In the genomic region with DNA sequence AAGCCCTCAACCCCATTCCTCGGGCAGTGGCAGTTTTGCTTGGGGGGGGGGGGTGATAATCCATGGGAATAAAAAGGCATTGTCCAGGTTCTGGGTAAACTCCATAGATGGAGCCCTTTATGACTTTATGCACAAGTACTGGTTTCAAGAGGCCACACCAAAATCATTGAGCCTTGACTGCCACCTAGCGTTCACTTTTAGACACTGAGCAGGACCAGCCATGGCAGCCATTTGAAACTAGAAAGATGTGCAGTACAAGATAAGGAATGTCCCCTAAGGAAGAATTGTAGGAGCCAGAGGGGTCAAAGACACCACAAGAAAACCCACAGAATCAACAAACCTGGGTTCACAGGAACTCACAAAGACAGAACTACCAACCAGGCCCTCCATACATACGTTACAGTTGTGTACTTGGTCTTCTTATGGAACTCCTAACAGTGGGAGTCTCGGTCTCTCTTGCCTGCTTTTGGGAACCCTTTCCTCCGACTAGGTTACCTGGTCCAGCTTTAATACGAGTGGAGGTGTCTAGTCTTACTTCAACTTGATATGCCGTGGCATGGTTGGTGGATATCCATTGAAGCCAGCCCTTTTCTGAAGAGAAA, we compare ENCODE assay signal across 8 mouse cellular contexts. TPM values are rescaled to one million over a fixed set of nuclear protein-coding genes. Genes with fewer than 3 reads are reported as not detected.
DNase-seq lines count a peak whose midpoint lies in the region; ATAC-seq lines count a peak whose summit lies in the region.

No protein-coding gene starts in this region.

- WGBS in forebrain, embryonic 13.5 days, result 56% methylated on average over 7 of the region's 7 CpGs
- 53% methylated on average over 7 of the region's 7 CpGs for WGBS in hindbrain, embryonic 12.5 days
- WGBS in lung, embryonic 15.5 days, result 53% methylated on average over 7 of the region's 7 CpGs

- peak; percentile 80 for ATAC-seq in cerebellum, adult (ENCODE audit: insufficient number of reproducible peaks, low FRiP score, low TSS enrichment)
- ATAC-seq in forebrain, embryonic 13.5 days, result peak; percentile 88
- peak; percentile 85 for ATAC-seq in hindbrain, embryonic 12.5 days (ENCODE audit: low FRiP score)
- peak; percentile 62; the same call in 1 of the 2 replicates for ATAC-seq in lung, embryonic 15.5 days (ENCODE audit: borderline replicate concordance, extremely low read depth, low FRiP score, low TSS enrichment)

- H3K4me2 ChIP-seq in forebrain, embryonic 13.5 days, result no peak overlapping the region
- H3K4me2 ChIP-seq in hindbrain, embryonic 12.5 days (replicated peaks), result no peak overlapping the region
- H3K4me2 ChIP-seq in lung, embryonic 15.5 days, result no peak overlapping the region

- no peak overlapping the region for H3K27ac ChIP-seq in forebrain, embryonic 13.5 days
- H3K27ac ChIP-seq in hindbrain, embryonic 12.5 days, result no peak overlapping the region
- H3K27ac ChIP-seq in lung, embryonic 15.5 days, result no peak overlapping the region

- no peaks in the 10 kb centered on the region for H3K4me1 ChIP-seq in forebrain, embryonic 13.5 days
- no peaks in the 10 kb centered on the region for H3K4me1 ChIP-seq in hindbrain, embryonic 12.5 days
- H3K4me1 ChIP-seq in lung, embryonic 15.5 days, result no peaks in the 10 kb centered on the region

- no peak overlapping the region for H3K4me3 ChIP-seq in forebrain, embryonic 13.5 days
- no peak overlapping the region for H3K4me3 ChIP-seq in hindbrain, embryonic 12.5 days
- no peak overlapping the region for H3K4me3 ChIP-seq in lung, embryonic 15.5 days

- no peak overlapping the region for H3K9ac ChIP-seq in forebrain, embryonic 13.5 days
- H3K9ac ChIP-seq in hindbrain, embryonic 12.5 days, result no peak overlapping the region
- no peak overlapping the region for H3K9ac ChIP-seq in lung, embryonic 15.5 days

- DNase-seq in MN1 (ENCODE audit: low spot score), result peak; percentile 47
- peak; percentile 87 for DNase-seq in layer of hippocampus, adult 9-10 months (ENCODE audit: low spot score)
- peak; percentile 44 for DNase-seq in ovary, postnatal 36 days (ENCODE audit: low spot score)
- DNase-seq in thymus, postnatal 36 days, result peak; percentile 36 to 40

- H3K36me3 ChIP-seq in forebrain, embryonic 13.5 days (ENCODE audit: poor library complexity, severe bottlenecking), result no peaks in the 10 kb centered on the region
- H3K36me3 ChIP-seq in hindbrain, embryonic 12.5 days, result no peaks in the 10 kb centered on the region
- no peaks in the 10 kb centered on the region for H3K36me3 ChIP-seq in lung, embryonic 15.5 days

- no peaks in the 10 kb centered on the region for H3K27me3 ChIP-seq in forebrain, embryonic 13.5 days
- H3K27me3 ChIP-seq in hindbrain, embryonic 12.5 days, result no peaks in the 10 kb centered on the region
- H3K27me3 ChIP-seq in lung, embryonic 15.5 days, result no peaks in the 10 kb centered on the region

- H3K9me3 ChIP-seq in forebrain, embryonic 13.5 days (replicated peaks), result no peaks in the 10 kb centered on the region
- H3K9me3 ChIP-seq in hindbrain, embryonic 12.5 days (replicated peaks), result no peaks in the 10 kb centered on the region
- no peaks in the 10 kb centered on the region for H3K9me3 ChIP-seq in lung, embryonic 15.5 days

RNA-seq across cellular contexts. Expression of gene Adgrf2, which starts 40.3 kb away (rescaled TPM):
- 0.06 and 0.13 TPM in 2 replicates for polyA plus RNA-seq in forebrain, embryonic 13.5 days (2015; fragmentation: Nextera tagmentation; extraction: Ambion mirVana)
- 0.10 TPM in 1 of 2 replicates, not detected in the other for polyA plus RNA-seq in hindbrain, embryonic 12.5 days (2016; fragmentation: Nextera tagmentation; extraction: Ambion mirVana)
- not detected in 2 replicates for polyA plus RNA-seq in lung, embryonic 15.5 days (2015; fragmentation: Nextera tagmentation; extraction: Ambion mirVana)
